ENCODE assay signal across 1 mouse cellular context in genomic region chr7:127768346-127768996, GRCm38 (mm10).
TF ChIP-seq lines count a peak whose summit lies in the region.

No protein-coding gene starts in this region.

TF ChIP-seq in CH12.LX, 34 proteins besides CTCF, POLR2A, EP300 and RAD21:
- TF ChIP-seq USF2 (conservative IDR thresholded peaks at IDR 0.05; ENCODE audit: low read depth, low read length) (no peak), USF1 (IDR thresholded peaks at IDR 0.05; ENCODE audit: low read depth, low read length) (no peak), SMC3 (IDR thresholded peaks at IDR 0.05; ENCODE audit: low read depth, low read length) (peak; percentile 58), SIN3A (IDR thresholded peaks at IDR 0.05; ENCODE audit: low read length) (no peak), IRF4 (IDR thresholded peaks at IDR 0.05; ENCODE audit: low read depth, low read length) (0 out of 2 replicates have a peak, but pooled peaks have one; percentile 30), MEF2A (IDR thresholded peaks at IDR 0.05; ENCODE audit: borderline replicate concordance, low read depth, low read length) (no peak), PAX5 (IDR thresholded peaks at IDR 0.05; ENCODE audit: low read length) (no peak), ETS1 (conservative IDR thresholded peaks at IDR 0.05; ENCODE audit: low read depth, low read length) (no peak), CHD2 (IDR thresholded peaks at IDR 0.05; ENCODE audit: low read length) (peak; percentile 44; the same call in 1 of the 2 replicates), CHD1 (IDR thresholded peaks at IDR 0.05; ENCODE audit: low read depth, low read length) (no peak), ZNF384 (IDR thresholded peaks at IDR 0.05; ENCODE audit: low read depth, low read length) (no peak), MAX (IDR thresholded peaks at IDR 0.05; ENCODE audit: low read length) (no peak), ZMIZ1 (IDR thresholded peaks at IDR 0.05; ENCODE audit: low read depth, low read length) (no peak), NRF1 (IDR thresholded peaks at IDR 0.05; ENCODE audit: low read depth, low read length) (no peak), MAZ (IDR thresholded peaks at IDR 0.05; ENCODE audit: low read depth, low read length) (0 out of 2 replicates have a peak, but pooled peaks have one; percentile 51), MYC (IDR thresholded peaks at IDR 0.05; ENCODE audit: low read depth, low read length) (no peak), BHLHE40 (IDR thresholded peaks at IDR 0.05; ENCODE audit: low read depth, low read length) (no peak), TCF12 (IDR thresholded peaks at IDR 0.05; ENCODE audit: low read depth, low read length) (no peak), NELFE (IDR thresholded peaks at IDR 0.05; ENCODE audit: low read depth, low read length) (no peak), TBP (conservative IDR thresholded peaks at IDR 0.05; ENCODE audit: low read depth, low read length) (no peak), HCFC1 (IDR thresholded peaks at IDR 0.05; ENCODE audit: low read depth, low read length) (no peak), ELF1 (IDR thresholded peaks at IDR 0.05; ENCODE audit: low read depth, low read length) (no peak)
